Mouse (Mus musculus): Measurements from ENCODE around the gene Pear1.

Gene Pear1

GRCm38 (mm10) chr3:87728696-87729095 lies 95.4 kb downstream of the Pear1 start:
- peak in 1 of 2 experiments; percentile 4 for DNase-seq (ENCODE audit: low spot score in 2 of 2)

- no peak for DNase-seq (ENCODE audit: low spot score in 2 of 2)
Observed at GRCm38 (mm10) chr3:87726191-87726590, 97.9 kb downstream of the Pear1 start.

- no peak for DNase-seq (ENCODE audit: low spot score in 2 of 2)
Observed at GRCm38 (mm10) chr3:87725396-87726160, 98.5 kb downstream of the Pear1 start.

- DNase-seq (ENCODE audit: low spot score in 2 of 2) = no peak
Observed at GRCm38 (mm10) chr3:87724556-87724955, 99.5 kb downstream of the Pear1 start.

GRCm38 (mm10) chr3:87718525-87718924 lies 105.6 kb downstream of the Pear1 start:
- DNase-seq (ENCODE audit: low spot score in 2 of 2) = no peak

All from spleen, postnatal 10 days (tissue).